Mouse (Mus musculus) embryonic facial prominence, embryonic 15.5 days (tissue): ENCODE measurements around the gene Prss34. TPM values are rescaled to one million over a fixed set of nuclear protein-coding genes. Genes with fewer than 3 reads are reported as not detected.

Experiments used
- ATAC-seq: fragments of 200-750 bp; cut with Nextera tagmentation; 2 replicates; pipeline ENCODE4 v1.8.0; 2017; ENCODE audit warnings: low read depth, moderate TSS enrichment; ENCODE audit not compliant: insufficient number of reproducible peaks, low FRiP score, low TSS enrichment
- H3K27ac ChIP-seq: fragments of 300-500 bp; sonication (generic); replicated peaks from 2 replicates; pipeline ENCODE4 v1.5.1; 2015; ENCODE audit warnings: mild to moderate bottlenecking, inconsistent platforms
- H3K27me3 ChIP-seq: fragments of 300-500 bp; sonication (generic); 2 replicates; pipeline ENCODE4 v1.6.1; 2015; ENCODE audit warnings: inconsistent platforms
- H3K36me3 ChIP-seq: fragments of 300-500 bp; sonication (generic); 2 replicates; pipeline ENCODE4 v1.6.1; 2015; ENCODE audit warnings: mild to moderate bottlenecking, inconsistent platforms
- H3K4me1 ChIP-seq: fragments of 300-500 bp; sonication (generic); 2 replicates; pipeline ENCODE4 v1.6.1; 2015; ENCODE audit warnings: inconsistent platforms
- H3K4me2 ChIP-seq: fragments of 300-500 bp; sonication (generic); replicated peaks from 2 replicates; pipeline ENCODE4 v1.6.1; 2015; ENCODE audit warnings: mild to moderate bottlenecking, inconsistent platforms
- H3K4me3 ChIP-seq: fragments of 300-500 bp; sonication (generic); replicated peaks from 2 replicates; pipeline ENCODE4 v1.5.1; 2015; ENCODE audit warnings: mild to moderate bottlenecking, inconsistent platforms
- H3K9ac ChIP-seq: fragments of 300-500 bp; sonication (generic); 2 replicates; pipeline ENCODE4 v1.6.1; 2015; ENCODE audit warnings: inconsistent platforms
- H3K9me3 ChIP-seq: fragments of 300-500 bp; sonication (generic); replicated peaks from 2 replicates; pipeline ENCODE4 v1.6.1; 2016; ENCODE audit warnings: inconsistent platforms
- WGBS: fragments of 180-500 bp; shearing (Covaris S2); methylation state at CpG from one replicate; pipeline ENCODE4 v1.1.7; 2015; 5-methylcytosine and 5-hydroxymethylcytosine counted together
- polyA plus RNA-seq: library from polyadenylated mRNA; unstranded; fragments of >200 nt; fragmentation: Nextera tagmentation; extraction: Ambion mirVana; gene quantifications from 2 replicates; pipeline ENCODE4 v1.2.1, GENCODE M21; 2015

Prss34 gene
- polyA plus RNA-seq = 6.9 and 7.0 TPM in 2 replicates

DNA sequence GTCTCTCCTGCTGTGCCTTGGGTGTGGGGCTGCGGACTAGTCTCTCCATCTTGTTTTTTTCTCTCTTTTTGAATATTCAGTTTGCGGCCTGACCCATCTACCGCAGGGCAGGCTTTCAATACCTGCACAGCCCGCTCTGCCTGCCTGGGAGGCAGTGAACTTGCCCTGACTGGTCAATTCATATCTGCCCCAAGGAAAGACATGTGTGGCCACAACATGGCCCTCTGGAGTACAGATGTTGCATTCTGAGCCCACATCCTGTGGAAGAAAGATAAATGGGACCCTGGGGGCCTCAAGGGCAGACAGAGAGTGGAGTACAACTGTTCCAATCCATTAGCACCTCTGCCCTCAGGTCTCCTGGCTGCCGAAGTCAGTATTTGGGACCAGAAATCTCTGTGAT is at the start of gene Prss34:
Gene Prss34, plus strand, starts transcription at position 301 of the 400 bp plus-strand sequence.
- no peak for ATAC-seq
- Histone ChIP-seq H3K27ac (no peak within 1 kb of the TSS), H3K27me3 (no peaks in the 10 kb centered on the region), H3K4me3 (no peak within 1 kb of the TSS), H3K4me2 (no peak within 1 kb of the TSS), H3K9ac (no peak within 1 kb of the TSS), H3K36me3 (no peaks in the 10 kb centered on the region), H3K4me1 (no peaks in the 10 kb centered on the region), H3K9me3 (no peaks in the 10 kb centered on the region)
- 67% methylated on average over 5 of the region's 5 CpGs for WGBS

GRCm38 (mm10) chr17:25250181-25250835 is 47.9 kb upstream of the Prss34 start:
- Histone ChIP-seq H3K36me3 (no peaks in the 10 kb centered on the region), H3K4me1 (no peaks in the 10 kb centered on the region), H3K27ac (no peak overlapping the region), H3K9ac (no peak overlapping the region), H3K27me3 (peaks cover 28% of the 10 kb centered on the region), H3K4me2 (no peak overlapping the region), H3K4me3 (no peak overlapping the region), H3K9me3 (no peaks in the 10 kb centered on the region)
- ATAC-seq = no peak
- WGBS = 69% methylated on average over 8 of the region's 8 CpGs

GRCm38 (mm10) chr17:25252643-25253042 is 45.6 kb upstream of the Prss34 start:
- H3K27me3 ChIP-seq = peaks cover 44% of the 10 kb centered on the region
- H3K36me3 ChIP-seq = no peaks in the 10 kb centered on the region
- H3K4me1 ChIP-seq = peaks cover 11% of the 10 kb centered on the region
- H3K27ac ChIP-seq = no peak overlapping the region
- WGBS = 40% methylated on average over 3 of the region's 3 CpGs
- ATAC-seq = no peak
- no peaks in the 10 kb centered on the region for H3K9me3 ChIP-seq
- no peak overlapping the region for H3K4me2 ChIP-seq
- H3K9ac ChIP-seq = no peak overlapping the region
- no peak overlapping the region for H3K4me3 ChIP-seq

- H3K27me3 ChIP-seq = peaks cover 44% of the 10 kb centered on the region
- no peaks in the 10 kb centered on the region for H3K9me3 ChIP-seq
- H3K36me3 ChIP-seq = peaks cover 3% of the 10 kb centered on the region; the same call in 1 of the 2 replicates
- H3K4me2 ChIP-seq = no peak overlapping the region
- H3K4me3 ChIP-seq = no peak overlapping the region
- 23% methylated on average over 10 of the region's 10 CpGs for WGBS
- H3K9ac ChIP-seq = no peak overlapping the region
- no peak overlapping the region for H3K27ac ChIP-seq
- H3K4me1 ChIP-seq = peaks cover 14% of the 10 kb centered on the region
- ATAC-seq = no peak
Measured at GRCm38 (mm10) chr17:25253760-25254159, 44.4 kb upstream of the Prss34 start.

DNA sequence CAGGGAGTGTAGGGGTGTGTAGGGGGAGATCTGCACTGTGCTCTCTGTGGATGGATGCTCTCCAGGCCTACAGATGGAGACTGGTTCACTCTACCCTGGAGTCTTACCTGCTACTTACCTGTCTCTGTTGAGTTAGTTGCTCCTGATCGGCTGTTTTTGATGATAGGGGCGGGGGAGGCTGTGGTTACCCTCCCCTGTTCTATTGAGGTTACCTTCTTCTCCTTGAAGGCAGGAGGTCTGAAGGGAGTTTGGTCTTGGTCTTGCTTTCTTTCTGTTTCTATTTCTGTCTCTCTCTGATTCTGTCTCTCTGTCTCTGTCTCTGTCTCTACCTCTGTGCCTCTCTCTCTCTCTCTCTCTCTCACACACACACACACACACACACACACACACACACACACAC is 43.1 kb upstream of the Prss34 start:
- Histone ChIP-seq H3K27me3 (peaks cover 44% of the 10 kb centered on the region), H3K9me3 (no peaks in the 10 kb centered on the region), H3K27ac (no peak overlapping the region), H3K36me3 (peaks cover 17% of the 10 kb centered on the region), H3K9ac (no peak overlapping the region), H3K4me3 (no peak overlapping the region), H3K4me1 (peaks cover 14% of the 10 kb centered on the region), H3K4me2 (no peak overlapping the region)
- no peak for ATAC-seq
- 63% methylated on average over 2 of the region's 2 CpGs for WGBS

DNA sequence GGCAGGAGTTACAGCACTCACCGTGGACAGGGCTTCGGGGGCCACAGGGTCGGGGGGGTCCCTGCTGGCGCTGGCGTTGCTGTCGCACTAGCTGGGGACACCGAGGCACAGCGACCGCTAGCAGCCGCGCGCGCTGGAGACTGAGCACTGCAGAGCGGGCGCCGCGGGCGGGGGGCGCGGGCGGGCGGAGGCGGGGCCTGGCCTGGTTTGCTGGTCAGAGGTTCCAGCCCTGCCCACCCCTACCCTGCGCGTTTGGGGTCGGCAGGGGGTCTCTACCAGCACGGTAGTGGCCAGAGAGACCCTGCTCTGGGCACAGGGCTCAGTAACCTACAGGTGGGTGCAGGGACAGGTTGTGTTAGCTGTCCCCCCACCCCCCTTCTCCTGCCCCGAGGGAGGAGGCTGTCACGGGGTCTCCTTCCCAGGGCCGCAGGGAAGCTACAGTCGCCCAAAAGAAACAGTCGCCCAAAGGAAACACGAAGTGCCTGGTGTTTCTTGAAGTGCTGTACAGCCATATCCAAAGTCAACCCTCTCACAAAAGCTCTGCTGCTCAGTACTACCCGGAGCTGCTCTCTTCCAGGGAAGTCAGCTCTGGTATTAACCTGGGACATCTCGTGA is 41.9 kb upstream of the Prss34 start, which contains the start of gene Baiap3:
Gene Baiap3, minus strand, starts transcription at position 225 of the 615 bp plus-strand sequence.
- H3K4me3 ChIP-seq = peak within 1 kb of the TSS; percentile 40
- peak within 1 kb of the TSS; percentile 69 for H3K4me2 ChIP-seq
- H3K27me3 ChIP-seq = peaks cover 44% of the 10 kb centered on the region
- 2% methylated on average over 33 of the region's 35 CpGs for WGBS
- peak within 1 kb of the TSS; percentile 9; the same call in 1 of the 2 replicates for H3K9ac ChIP-seq
- peaks cover 19% of the 10 kb centered on the region for H3K36me3 ChIP-seq
- no peaks in the 10 kb centered on the region for H3K9me3 ChIP-seq
- peaks cover 14% of the 10 kb centered on the region for H3K4me1 ChIP-seq
- 0 out of 2 replicates have a peak, but pooled peaks have one; percentile 27 for ATAC-seq
- H3K27ac ChIP-seq = no peak within 1 kb of the TSS

DNA sequence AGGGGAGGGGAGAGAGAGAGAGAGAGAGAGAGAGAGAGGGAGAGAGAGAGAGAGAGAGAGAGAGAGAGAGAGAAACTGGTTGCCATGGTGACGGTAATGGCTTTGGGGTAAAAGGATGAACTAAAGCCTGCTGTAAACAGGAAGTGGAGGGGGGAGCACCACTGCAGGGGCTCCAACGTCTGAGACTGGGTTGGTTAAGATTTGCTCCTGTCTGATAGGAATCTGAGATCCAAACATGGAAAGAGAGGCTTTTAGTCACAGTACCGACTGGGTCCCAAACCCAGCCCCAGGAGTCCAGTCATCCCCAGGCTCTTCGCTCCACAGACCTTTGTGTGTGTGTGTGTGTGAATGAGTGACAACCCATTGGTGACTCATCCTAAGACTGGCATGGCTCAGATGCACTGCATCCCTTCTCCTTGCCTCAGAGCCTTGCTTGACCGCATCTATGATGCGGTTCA is 40.4 kb upstream of the Prss34 start:
- no peak for ATAC-seq
- Histone ChIP-seq H3K27me3 (peaks cover 39% of the 10 kb centered on the region), H3K27ac (no peak overlapping the region), H3K4me3 (no peak overlapping the region), H3K9me3 (no peaks in the 10 kb centered on the region), H3K4me2 (no peak overlapping the region), H3K4me1 (peaks cover 14% of the 10 kb centered on the region), H3K36me3 (peaks cover 25% of the 10 kb centered on the region), H3K9ac (no peak overlapping the region)
- 53% methylated on average over 6 of the region's 6 CpGs for WGBS

GRCm38 (mm10) chr17:25264453-25264852 is 33.7 kb upstream of the Prss34 start:
- Histone ChIP-seq H3K4me3 (no peak overlapping the region), H3K9me3 (no peaks in the 10 kb centered on the region), H3K27me3 (no peaks in the 10 kb centered on the region), H3K27ac (no peak overlapping the region), H3K4me1 (no peaks in the 10 kb centered on the region), H3K9ac (no peak overlapping the region), H3K36me3 (peaks cover 81% of the 10 kb centered on the region), H3K4me2 (no peak overlapping the region)
- no peak for ATAC-seq
- 80% methylated on average over 3 of the region's 3 CpGs for WGBS

- H3K27me3 ChIP-seq = no peaks in the 10 kb centered on the region
- no peaks in the 10 kb centered on the region for H3K9me3 ChIP-seq
- H3K27ac ChIP-seq = no peak overlapping the region
- H3K4me1 ChIP-seq = peaks cover 31% of the 10 kb centered on the region
- WGBS = 71% methylated on average over 2 of the region's 2 CpGs
- ATAC-seq = no peak
- peaks cover 39% of the 10 kb centered on the region for H3K36me3 ChIP-seq
- no peak overlapping the region for H3K9ac ChIP-seq
- H3K4me3 ChIP-seq = peak overlapping the region; percentile 98; the same call in 1 of the 2 replicates
- H3K4me2 ChIP-seq = peak overlapping the region; percentile 85; the same call in 1 of the 2 replicates
Measured at GRCm38 (mm10) chr17:25270795-25271335, 27.3 kb upstream of the Prss34 start.

- 0% methylated on average over 10 of the region's 10 CpGs for WGBS
- no peak for ATAC-seq
- H3K27me3 ChIP-seq = no peaks in the 10 kb centered on the region
- H3K4me1 ChIP-seq = peaks cover 31% of the 10 kb centered on the region
- H3K9me3 ChIP-seq = no peaks in the 10 kb centered on the region
- peak overlapping the region; percentile 98 for H3K4me3 ChIP-seq
- peaks cover 24% of the 10 kb centered on the region for H3K36me3 ChIP-seq
- H3K4me2 ChIP-seq = peak overlapping the region; percentile 85
- H3K27ac ChIP-seq = peak overlapping the region; percentile 99
- peak overlapping the region; percentile 100 for H3K9ac ChIP-seq
Measured at GRCm38 (mm10) chr17:25272326-25272725, 25.9 kb upstream of the Prss34 start.

GRCm38 (mm10) chr17:25272951-25273705 is 25.1 kb upstream of the Prss34 start:
- Histone ChIP-seq H3K4me3 (peak overlapping the region; percentile 98), H3K27ac (peak overlapping the region; percentile 99), H3K27me3 (no peaks in the 10 kb centered on the region), H3K9ac (peak overlapping the region; percentile 100), H3K4me2 (peak overlapping the region; percentile 85), H3K9me3 (no peaks in the 10 kb centered on the region), H3K36me3 (peaks cover 16% of the 10 kb centered on the region), H3K4me1 (peaks cover 31% of the 10 kb centered on the region)
- under 1% methylated on average over 87 of the region's 92 CpGs for WGBS
- ATAC-seq = peak; percentile 93
